Mouse (Mus musculus) ES-E14 (cell line): ENCODE measurements at regions not wholly inside any gene's neighbourhood (a gene's known extent, or its start where the extent isn't known, plus 50 kb on each side); places are given as distances from the start of the nearest gene placed in this dataset.
"Not testable (repeated sequence)": the region's sequence is repeated elsewhere in the genome, so short reads cannot be mapped to it uniquely, and the experiment has no call there.

Experiments used
- DNase-seq: peaks from one replicate; pipeline ENCODE4 v3.0.0-alpha.2; 2013; ENCODE audit warnings: low read depth, low spot score
- H3K27ac ChIP-seq: 2 replicates; pipeline ENCODE4 v1.5.1; 2012; ENCODE audit warnings: low read depth, mild to moderate bottlenecking, low read length, moderate library complexity, mixed read lengths; ENCODE audit not compliant: poor library complexity, insufficient read depth, severe bottlenecking
- H3K36me3 ChIP-seq: 2 replicates; pipeline ENCODE4 v1.6.1; 2012; ENCODE audit warnings: mild to moderate bottlenecking, low read length, moderate library complexity, mixed read lengths; ENCODE audit not compliant: control insufficient read depth, poor library complexity, insufficient read depth, severe bottlenecking
- H3K4me1 ChIP-seq, 2 experiments: fragments of 150-350 bp in 1 of 2; sonication (generic) in 1 of 2; 2 replicates each; pipeline ENCODE4 v1.6.1; 2012; ENCODE audit warnings: low read length in 2 of 2, mild to moderate bottlenecking in 1 of 2, mixed read lengths in 1 of 2; ENCODE audit not compliant: control insufficient read depth in 2 of 2, insufficient read depth in 2 of 2, poor library complexity in 1 of 2
- H3K4me3 ChIP-seq, 2 experiments: fragments of 150-350 bp in 1 of 2; sonication (generic) in 1 of 2; 2 replicates each; pipeline ENCODE4 v1.5.1; 2012; ENCODE audit warnings: low read length in 2 of 2, low read depth in 1 of 2, mild to moderate bottlenecking in 1 of 2, mixed read lengths in 1 of 2; ENCODE audit not compliant: insufficient read depth in 1 of 2, poor library complexity in 1 of 2, severe bottlenecking in 1 of 2
- H3K9ac ChIP-seq: 2 replicates; pipeline ENCODE4 v1.6.1; 2012; ENCODE audit warnings: low read depth, mild to moderate bottlenecking, low read length, mixed read lengths; ENCODE audit not compliant: poor library complexity, insufficient read depth, severe bottlenecking
- H3K9me3 ChIP-seq: fragments of 150-350 bp; sonication (generic); 2 replicates; pipeline ENCODE4 v1.6.1; 2012; ENCODE audit warnings: low read depth, mild to moderate bottlenecking, low read length; ENCODE audit not compliant: control insufficient read depth, insufficient read depth
- CHD2 ChIP-seq: IDR thresholded peaks from 2 replicates; pipeline ENCODE4 v1.6.1; 2014; ENCODE audit warnings: mild to moderate bottlenecking, low read depth, low read length, inconsistent platforms
- HCFC1 ChIP-seq: IDR thresholded peaks from 2 replicates; pipeline ENCODE4 v1.6.1; 2012; ENCODE audit warnings: low read length, inconsistent platforms, borderline replicate concordance; ENCODE audit not compliant: insufficient read depth
- MAFK ChIP-seq: IDR thresholded peaks from 2 replicates; pipeline ENCODE4 v1.6.1; 2014; ENCODE audit warnings: mild to moderate bottlenecking, low read depth, low read length, inconsistent platforms; ENCODE audit not compliant: insufficient read depth
- ZC3H11A ChIP-seq: IDR thresholded peaks from 2 replicates; pipeline ENCODE4 v1.6.1; 2012; ENCODE audit warnings: low read depth, mild to moderate bottlenecking, inconsistent platforms, low read length, borderline replicate concordance
- ZNF384 ChIP-seq: IDR thresholded peaks from 2 replicates; pipeline ENCODE4 v1.6.1; 2012; ENCODE audit warnings: low read depth, low read length, inconsistent platforms
- in situ Hi-C, 2 experiments: fragments of 600-800 bp; cut with MboI; formaldehyde crosslinking; loops; one replicate each; pipeline ENCODE4 v1.15.1; 2025; ENCODE audit warnings: low sequenced_read_pairs in 2 of 2, inconsistent platforms in 1 of 2; ENCODE audit not compliant: unreplicated experiment in 2 of 2

DNA sequence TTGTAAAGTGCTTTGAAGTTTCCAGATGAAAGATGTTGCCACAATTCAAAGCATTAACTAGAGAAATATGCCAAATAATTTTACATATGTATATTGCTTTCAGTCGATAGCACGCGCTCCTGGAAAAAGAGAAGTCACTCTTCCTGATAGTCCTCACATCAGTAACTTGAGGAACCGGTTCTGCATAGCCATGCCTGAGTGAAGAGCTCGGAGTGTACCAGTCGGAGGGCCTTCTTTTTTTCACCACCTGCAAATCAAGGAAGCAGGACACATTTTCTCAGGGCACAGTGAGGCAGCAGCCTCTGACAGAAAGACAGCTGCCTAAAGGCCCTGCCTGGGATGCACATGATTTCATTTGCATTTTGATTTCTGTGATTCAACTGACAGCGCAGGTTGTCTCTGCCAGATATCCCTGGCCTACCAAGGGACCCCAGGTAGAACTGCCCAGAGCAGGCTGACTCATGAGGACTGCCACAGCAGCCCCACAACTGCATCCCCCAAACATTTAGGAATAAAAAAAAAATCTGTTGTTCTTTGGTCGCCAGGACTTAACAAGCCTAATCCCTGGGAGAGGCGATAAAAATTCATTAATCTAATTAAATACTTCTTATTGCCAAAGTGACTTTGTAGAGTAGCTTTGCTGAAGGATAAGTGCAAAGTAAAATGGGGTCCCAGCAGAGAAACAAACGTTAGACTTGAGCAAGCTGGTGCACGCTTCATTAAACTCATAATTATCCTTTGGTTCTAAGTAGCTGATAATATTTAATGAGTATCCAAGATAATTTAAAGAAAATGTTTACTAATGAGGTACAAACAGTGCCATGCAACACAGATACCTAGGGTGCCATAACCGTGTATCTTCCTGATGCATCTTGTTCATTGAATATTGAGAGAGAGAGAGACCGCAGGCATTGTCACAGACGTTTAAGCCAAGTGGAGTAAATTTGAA is 202.7 kb downstream of the Faxc start:
- Histone ChIP-seq H3K9me3 (no peaks in the 10 kb centered on the region), H3K4me3 (no peak overlapping the region), H3K4me1 (peaks cover 0 to 2% of the 10 kb centered on the region in 2 experiments; a peak in 1 of 4 replicates), H3K36me3 (no peaks in the 10 kb centered on the region), H3K27ac (no peak overlapping the region), H3K9ac (no peak overlapping the region)
- in situ Hi-C loops: no loop called here
- DNase-seq: no peak
- TF ChIP-seq ZNF384: no peak
- no peak for TF ChIP-seq CHD2
- no peak for TF ChIP-seq HCFC1
- no peak for TF ChIP-seq MAFK
- TF ChIP-seq ZC3H11A: no peak

DNA sequence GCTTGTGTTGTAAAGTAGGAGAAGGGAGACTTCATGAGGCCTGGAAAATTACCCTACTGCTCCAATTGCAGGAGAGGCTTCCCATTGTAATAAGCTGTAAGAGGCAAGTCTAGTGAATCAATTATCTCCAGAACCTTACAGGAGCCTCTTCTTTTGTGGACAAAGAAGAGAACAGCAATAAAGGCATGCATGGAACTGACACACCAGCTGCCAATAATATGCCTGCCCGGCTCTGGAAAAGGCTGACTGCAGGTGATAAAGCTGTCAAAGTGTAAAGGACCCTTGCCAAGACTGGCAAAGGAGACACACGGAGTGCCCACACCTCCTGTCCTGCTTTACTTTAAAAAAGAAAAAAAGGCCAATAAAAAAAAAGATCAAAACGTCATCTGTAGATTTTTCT is 209.0 kb downstream of the Faxc start:
- no peak for DNase-seq
- no peaks in the 10 kb centered on the region for H3K36me3 ChIP-seq
- no peaks in the 10 kb centered on the region for H3K9me3 ChIP-seq
- in situ Hi-C loops: no loop called here
- H3K27ac ChIP-seq: no peak overlapping the region
- H3K9ac ChIP-seq: no peak overlapping the region
- no peak overlapping the region for H3K4me3 ChIP-seq
- peaks cover 5% of the 10 kb centered on the region in 2 experiments; a peak in 3 of 4 replicates for H3K4me1 ChIP-seq
- no peak for TF ChIP-seq ZC3H11A
- no peak for TF ChIP-seq ZNF384
- TF ChIP-seq CHD2: no peak
- TF ChIP-seq MAFK: no peak
- no peak for TF ChIP-seq HCFC1

DNA sequence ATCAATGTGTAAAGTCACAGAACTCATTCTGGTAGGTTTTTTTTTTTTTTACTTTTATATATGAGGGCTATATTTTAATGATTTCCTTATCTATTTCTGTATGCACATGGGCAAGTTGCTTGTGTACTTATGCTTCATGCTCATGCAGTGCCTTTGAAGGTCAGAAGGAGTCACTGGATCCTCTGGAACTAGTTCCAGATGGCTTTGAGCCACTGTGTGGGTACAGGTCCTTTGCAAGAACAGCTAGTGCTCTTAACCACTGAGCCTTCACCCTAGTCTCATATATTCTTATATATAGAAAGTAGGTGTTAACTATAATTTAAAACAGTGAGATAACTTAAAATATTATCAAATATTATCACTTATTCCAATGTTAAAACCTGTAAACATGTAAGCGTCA is 212.4 kb downstream of the Faxc start:
- no peaks in the 10 kb centered on the region for H3K36me3 ChIP-seq
- no peak overlapping the region for H3K9ac ChIP-seq
- no peak for DNase-seq
- H3K4me3 ChIP-seq: no peak overlapping the region
- TF ChIP-seq CHD2 (no peak), MAFK (no peak), HCFC1 (no peak), ZC3H11A (no peak), ZNF384 (no peak)
- in situ Hi-C loops: no loop called here
- H3K4me1 ChIP-seq: peaks cover 6 to 8% of the 10 kb centered on the region in 2 experiments; a peak in 3 of 4 replicates
- no peaks in the 10 kb centered on the region for H3K9me3 ChIP-seq
- H3K27ac ChIP-seq: no peak overlapping the region

DNA sequence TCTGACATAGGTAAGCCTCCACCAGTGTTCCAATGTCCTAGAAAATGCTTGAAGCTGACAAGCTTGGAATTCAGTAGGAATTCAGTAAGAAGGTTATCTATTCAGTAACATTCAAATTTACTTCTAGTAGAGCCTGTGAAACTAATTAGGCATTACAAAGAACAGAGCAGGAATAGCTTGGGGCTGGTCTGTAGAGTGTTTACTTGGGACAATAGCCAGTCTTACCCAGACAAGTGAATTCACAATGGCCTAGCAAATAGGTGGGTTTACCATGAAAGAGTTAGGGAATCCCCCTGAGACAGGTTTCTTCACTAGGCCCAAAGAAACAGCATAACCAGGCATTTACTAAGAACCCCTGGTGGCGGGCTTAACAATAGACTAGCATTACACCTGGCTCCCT is 212.5 kb upstream of the Fbxl4 start:
- H3K4me1 ChIP-seq, H3K9ac ChIP-seq, H3K9me3 ChIP-seq, H3K27ac ChIP-seq, H3K36me3 ChIP-seq, in situ Hi-C loops, H3K4me3 ChIP-seq: not testable (repeated sequence)
- DNase-seq: peak; percentile 68
